Mouse (Mus musculus) C2C12 (cell line): ENCODE data around the gene 1700010B08Rik.

Experiments used
- CEBPB ChIP-seq: IDR thresholded peaks from one replicate; pipeline ENCODE4 v1.6.1; 2011; ENCODE audit warnings: low read depth, mild to moderate bottlenecking, control low read depth, moderate library complexity
- CTCF ChIP-seq: IDR thresholded peaks from one replicate; pipeline ENCODE4 v1.5.1; 2011; ENCODE audit not compliant: control insufficient read depth, insufficient read depth, insufficient read length
- FOSL1 ChIP-seq: IDR thresholded peaks from one replicate; pipeline ENCODE4 v1.8.0; 2011; ENCODE audit warnings: mild to moderate bottlenecking, low read length; ENCODE audit not compliant: poor library complexity, insufficient read depth, severe bottlenecking
- MAX ChIP-seq: IDR thresholded peaks from one replicate; pipeline ENCODE4 v1.6.1; 2011; ENCODE audit warnings: mild to moderate bottlenecking, control low read depth
- MYOD1 ChIP-seq: IDR thresholded peaks from one replicate; pipeline ENCODE4 v1.6.1; 2011; ENCODE audit warnings: low read depth; ENCODE audit not compliant: control insufficient read depth, insufficient read length
- MYOG ChIP-seq: IDR thresholded peaks from one replicate; pipeline ENCODE4 v1.6.1; 2011; ENCODE audit not compliant: control insufficient read depth, insufficient read length; ENCODE audit errors: extremely low read depth
- USF1 ChIP-seq: IDR thresholded peaks from one replicate; pipeline ENCODE4 v1.6.1; 2011; ENCODE audit warnings: low read depth, mild to moderate bottlenecking, control low read depth, moderate library complexity

- no peak for TF ChIP-seq USF1
- no peak for TF ChIP-seq CTCF
- TF ChIP-seq MYOD1: no peak
- TF ChIP-seq CEBPB: no peak
- TF ChIP-seq FOSL1: no peak
- no peak for TF ChIP-seq MAX
- TF ChIP-seq MYOG: no peak
These were observed 50.0 kb downstream of the 1700010B08Rik start for GRCm38 (mm10) chr2:173769183-173769582.
